Mouse (Mus musculus) liver, postnatal 0 days (tissue): Measurements from ENCODE around the gene Hacl1.

Experiments used
- CTCF ChIP-seq: sonication (generic); IDR thresholded peaks from 2 replicates; pipeline ENCODE4 v1.5.1; 2016; ENCODE audit warnings: antibody characterized with exemption, low read depth
- EP300 ChIP-seq: IDR thresholded peaks from 2 replicates; pipeline ENCODE4 v1.6.1; 2016; ENCODE audit warnings: antibody characterized with exemption, low read depth, mild to moderate bottlenecking

DNA sequence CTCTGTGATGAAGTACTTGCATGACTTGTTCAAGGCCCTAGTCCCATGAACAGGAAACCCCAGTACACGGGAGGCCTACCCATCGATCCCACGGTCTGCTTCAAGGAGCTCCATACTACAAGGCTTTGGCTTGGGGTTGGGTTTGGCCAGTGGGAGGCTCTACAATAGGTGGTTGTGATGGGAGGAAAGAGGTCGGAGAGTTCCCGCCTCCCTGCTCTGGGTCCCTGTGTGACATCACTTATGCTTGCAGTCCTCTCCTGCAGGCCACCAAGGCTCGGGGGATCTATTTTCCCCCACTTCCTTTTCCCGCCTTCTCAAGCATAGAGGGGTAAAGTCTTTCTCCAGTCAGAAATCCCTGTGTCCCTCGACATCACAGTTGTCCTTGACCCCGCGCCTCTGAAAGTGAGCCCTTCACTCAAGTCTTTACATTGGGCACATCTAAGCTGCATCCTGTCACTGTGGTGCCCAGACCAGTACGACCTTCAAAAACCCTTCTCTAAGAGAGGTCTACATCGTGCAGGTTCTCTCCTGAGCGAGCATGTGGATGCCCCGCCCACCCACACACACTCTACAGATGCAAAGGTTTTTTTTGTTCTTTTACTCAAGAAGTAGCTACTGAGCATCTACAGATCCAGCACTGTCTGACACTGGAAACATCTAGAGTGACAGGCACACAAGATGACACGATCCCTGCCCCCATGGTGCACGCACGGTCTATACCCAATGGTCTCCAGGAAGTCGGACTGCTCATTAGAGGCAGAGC is 66.0 kb downstream of the Hacl1 start:
- TF ChIP-seq EP300 (no peak), CTCF (no peak)
